Mouse (Mus musculus) forebrain, embryonic 11.5 days (tissue): ENCODE measurements around the gene Tmc3. TPM values are rescaled to one million over a fixed set of nuclear protein-coding genes. Genes with fewer than 3 reads are reported as not detected.

Experiments
- ATAC-seq: fragments of 200-750 bp; cut with Nextera tagmentation; replicated peaks from 2 replicates; pipeline ENCODE4 v1.8.0; 2017; ENCODE audit warnings: moderate TSS enrichment; ENCODE audit not compliant: low FRiP score
- DNase-seq: peaks from one replicate; pipeline ENCODE4 v3.0.0-alpha.2; 2017; ENCODE audit warnings: low spot score
- H3K27ac ChIP-seq: fragments of 300-500 bp; sonication (generic); 2 replicates; pipeline ENCODE4 v1.5.1; 2014; ENCODE audit warnings: low read depth, low read length
- H3K27me3 ChIP-seq: fragments of 300-500 bp; sonication (generic); 2 replicates; pipeline ENCODE4 v1.6.1; 2014; ENCODE audit warnings: mild to moderate bottlenecking, low read length, mixed read lengths; ENCODE audit not compliant: control insufficient read depth, insufficient read depth
- H3K36me3 ChIP-seq: fragments of 300-500 bp; sonication (generic); 2 replicates; pipeline ENCODE4 v1.6.1; 2014; ENCODE audit warnings: mild to moderate bottlenecking, low read length, moderate library complexity, mixed read lengths; ENCODE audit not compliant: control insufficient read depth, insufficient read depth
- H3K4me1 ChIP-seq: fragments of 300-500 bp; sonication (generic); replicated peaks from 2 replicates; pipeline ENCODE4 v1.6.1; 2014; ENCODE audit warnings: low read length, mixed read lengths; ENCODE audit not compliant: control insufficient read depth, insufficient read depth
- H3K4me2 ChIP-seq: fragments of 300-500 bp; sonication (generic); 2 replicates; pipeline ENCODE4 v1.6.1; 2014; ENCODE audit warnings: low read depth, mild to moderate bottlenecking, low read length, moderate library complexity, mixed read lengths; ENCODE audit not compliant: severe bottlenecking
- H3K4me3 ChIP-seq: fragments of 300-500 bp; sonication (generic); 2 replicates; pipeline ENCODE4 v1.5.1; 2014; ENCODE audit warnings: low read depth, low read length
- H3K9ac ChIP-seq: fragments of 300-500 bp; sonication (generic); 2 replicates; pipeline ENCODE4 v1.6.1; 2014; ENCODE audit warnings: low read length
- H3K9me3 ChIP-seq: fragments of 300-500 bp; sonication (generic); 2 replicates; pipeline ENCODE4 v1.6.1; 2016; ENCODE audit warnings: low read length, mixed read lengths; ENCODE audit not compliant: control insufficient read depth
- WGBS: fragments of 180-500 bp; shearing (Covaris S2); extraction: QIAGEN DNeasy Blood & Tissue Kit; methylation state at CpG from one replicate; pipeline ENCODE4 v1.1.7; 2014; 5-methylcytosine and 5-hydroxymethylcytosine counted together
- polyA plus RNA-seq: library from polyadenylated mRNA; unstranded; fragments of >200 nt; fragmentation: Nextera tagmentation; extraction: Ambion mirVana; gene quantifications from 2 replicates; pipeline ENCODE4 v1.2.1, GENCODE M21; 2014

Gene Tmc3
- polyA plus RNA-seq, 1 experiment from 2014 or later: 0.17 TPM

DNA sequence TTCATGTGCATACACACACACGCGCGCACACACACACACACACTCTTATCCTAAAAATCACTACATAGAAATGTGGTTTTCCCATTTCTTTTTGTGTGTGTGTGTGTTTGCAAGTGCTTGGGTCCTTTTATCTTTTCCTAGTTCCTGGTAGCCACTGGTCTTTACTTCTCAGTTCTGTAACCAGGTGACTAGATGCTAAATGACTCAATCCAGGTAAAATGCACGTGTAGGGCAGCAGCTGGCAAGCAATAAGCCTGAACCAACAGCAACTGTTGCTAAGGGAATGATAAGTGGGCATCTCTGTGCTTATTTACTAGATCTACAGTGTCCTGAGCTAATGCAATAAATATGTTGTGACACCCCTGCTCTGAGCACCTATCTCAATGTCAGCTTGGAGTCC, 42.6 kb downstream of the Tmc3 start:
- H3K4me1 ChIP-seq: peaks cover 4% of the 10 kb centered on the region; the same call in 1 of the 2 replicates
- H3K27ac ChIP-seq: no peak overlapping the region
- no peaks in the 10 kb centered on the region for H3K9me3 ChIP-seq
- no peaks in the 10 kb centered on the region for H3K36me3 ChIP-seq
- no peak for ATAC-seq
- H3K4me2 ChIP-seq: no peak overlapping the region
- DNase-seq: no peak
- no peaks in the 10 kb centered on the region for H3K27me3 ChIP-seq
- H3K9ac ChIP-seq: no peak overlapping the region
- no peak overlapping the region for H3K4me3 ChIP-seq
- 85% methylated on average over 4 of the region's 4 CpGs for WGBS

DNA sequence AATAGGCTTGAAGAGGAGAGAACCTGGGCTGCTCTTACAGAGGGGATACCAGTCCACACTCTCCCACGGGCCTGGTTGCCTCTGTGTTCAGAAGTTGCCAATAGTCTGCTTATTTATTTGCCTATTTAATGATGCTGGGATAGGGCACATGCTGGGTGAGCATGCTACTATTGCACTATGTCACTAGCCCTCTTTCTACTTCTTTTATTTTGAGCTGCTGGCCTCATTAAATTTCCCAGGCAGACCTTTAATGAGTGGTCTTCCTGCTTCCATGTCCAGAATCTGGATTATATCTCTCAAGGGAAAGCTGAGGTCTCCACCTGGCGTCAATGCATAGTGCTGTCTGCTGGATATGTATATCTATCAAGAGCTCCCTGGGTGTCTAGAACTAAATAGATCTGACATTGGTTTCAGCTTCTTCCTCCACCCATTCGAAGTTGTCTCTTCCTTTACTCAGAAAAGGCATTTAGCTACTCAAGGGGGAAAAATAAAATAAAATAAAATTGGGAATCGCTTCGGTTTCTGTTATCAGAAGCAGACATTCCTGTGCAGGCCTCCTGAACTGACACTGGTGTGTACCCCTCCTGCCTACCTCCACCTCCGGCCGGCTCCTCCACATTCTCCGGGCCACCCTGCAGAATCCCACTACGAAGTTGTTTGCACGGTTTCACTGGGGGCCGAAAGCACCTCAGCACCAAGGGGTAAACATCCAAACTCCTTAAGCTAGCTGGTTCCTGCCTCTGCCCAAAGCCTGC, 46.5 kb downstream of the Tmc3 start:
- ATAC-seq: peak; percentile 25; the same call in 1 of the 2 replicates
- peak overlapping the region; percentile 39 for H3K4me3 ChIP-seq
- H3K27me3 ChIP-seq: no peaks in the 10 kb centered on the region
- 16% methylated on average over 11 of the region's 11 CpGs for WGBS
- H3K9me3 ChIP-seq: no peaks in the 10 kb centered on the region
- H3K4me1 ChIP-seq: peaks cover 4% of the 10 kb centered on the region; the same call in 1 of the 2 replicates
- DNase-seq: no peak
- H3K36me3 ChIP-seq: no peaks in the 10 kb centered on the region
- H3K9ac ChIP-seq: peak overlapping the region; percentile 53
- H3K4me2 ChIP-seq: peak overlapping the region; percentile 75
- no peak overlapping the region for H3K27ac ChIP-seq

DNA sequence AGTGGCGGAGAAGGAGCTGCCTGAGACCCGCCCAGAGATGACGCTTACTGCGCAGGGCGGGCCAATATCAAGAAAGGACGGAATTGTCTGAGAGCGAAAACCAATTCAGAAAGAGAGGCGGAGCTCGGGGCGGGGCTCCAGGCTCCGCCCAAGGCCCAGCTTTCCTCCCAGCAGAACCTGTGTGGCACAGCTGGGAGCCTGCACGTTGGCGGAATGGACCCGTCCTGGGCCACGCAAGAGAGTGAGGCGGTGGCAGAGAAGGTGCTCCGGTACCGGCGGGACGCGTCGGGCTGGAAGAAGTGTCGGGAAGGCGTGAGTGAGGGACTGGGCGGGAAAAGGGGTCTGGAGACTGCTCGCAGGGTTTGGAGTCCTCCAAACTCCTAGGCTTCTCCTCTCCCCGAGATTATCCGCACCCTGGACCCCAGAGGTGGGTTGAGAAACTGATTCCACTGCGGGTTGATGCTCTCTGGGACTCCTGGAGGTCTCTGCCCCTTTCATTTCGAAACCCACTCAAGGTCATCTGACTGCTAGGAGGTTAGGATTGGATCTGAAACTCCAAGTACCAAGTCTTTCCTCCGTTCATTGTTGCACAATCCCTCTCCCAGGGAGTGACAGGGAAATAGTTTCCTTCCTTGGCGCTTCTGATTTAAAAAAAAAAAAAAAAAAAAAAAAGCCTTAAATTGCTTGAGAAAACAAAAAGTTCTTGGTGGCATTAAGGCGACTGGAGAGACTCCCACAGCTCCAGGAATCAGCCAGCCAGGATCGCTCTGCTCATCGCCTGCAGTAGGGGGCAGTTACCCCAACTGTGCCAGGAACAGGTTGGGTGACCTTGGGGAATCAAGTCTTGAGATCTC, 47.3 kb downstream of the Tmc3 start, which contains the start of gene Stard5:
TSS of gene Stard5 (plus strand) at position 132 of the 854 bp plus-strand sequence.
- no peak within 1 kb of the TSS; the same call in 1 of the 2 replicates for H3K27ac ChIP-seq
- ATAC-seq (peak; percentile 98), DNase-seq (peak; percentile 92)
- H3K9ac ChIP-seq: peak within 1 kb of the TSS; percentile 53
- under 1% methylated on average over 35 of the region's 35 CpGs for WGBS
- no peaks in the 10 kb centered on the region for H3K36me3 ChIP-seq
- no peaks in the 10 kb centered on the region for H3K27me3 ChIP-seq
- H3K4me3 ChIP-seq: peak within 1 kb of the TSS; percentile 39
- H3K4me1 ChIP-seq: peaks cover 4% of the 10 kb centered on the region; the same call in 1 of the 2 replicates
- H3K4me2 ChIP-seq: peak within 1 kb of the TSS; percentile 75
- H3K9me3 ChIP-seq: no peaks in the 10 kb centered on the region

DNA sequence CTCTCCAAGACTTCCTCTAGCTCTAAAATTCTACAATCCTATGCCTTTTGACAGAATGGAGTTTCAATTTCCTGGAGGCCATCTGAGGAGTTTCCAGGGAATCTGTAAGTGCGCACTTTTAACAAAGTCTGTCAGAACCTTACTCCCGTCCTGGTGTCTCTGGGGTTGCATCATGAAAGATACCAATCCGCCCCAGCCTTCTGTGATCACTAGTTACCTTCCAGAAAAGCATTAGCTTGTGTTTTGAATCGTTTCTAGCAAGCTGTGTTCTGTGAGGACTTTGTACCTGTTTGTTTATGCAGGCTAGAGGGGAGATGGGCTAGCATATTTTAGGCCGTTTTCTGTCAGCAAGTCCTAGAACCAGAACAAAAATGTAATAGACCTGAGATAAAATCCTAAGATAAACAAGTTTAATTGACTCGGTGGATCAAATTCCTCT, 48.0 kb downstream of the Tmc3 start:
- Histone ChIP-seq H3K4me2 (peak overlapping the region; percentile 75), H3K9me3 (no peaks in the 10 kb centered on the region), H3K4me1 (peaks cover 4% of the 10 kb centered on the region; the same call in 1 of the 2 replicates), H3K4me3 (peak overlapping the region; percentile 39), H3K27me3 (no peaks in the 10 kb centered on the region), H3K36me3 (no peaks in the 10 kb centered on the region), H3K9ac (peak overlapping the region; percentile 53; the same call in 1 of the 2 replicates), H3K27ac (no peak overlapping the region; the same call in 1 of the 2 replicates)
- ATAC-seq (no peak), DNase-seq (no peak)
- WGBS: 58% methylated on average over 6 of the region's 6 CpGs

DNA sequence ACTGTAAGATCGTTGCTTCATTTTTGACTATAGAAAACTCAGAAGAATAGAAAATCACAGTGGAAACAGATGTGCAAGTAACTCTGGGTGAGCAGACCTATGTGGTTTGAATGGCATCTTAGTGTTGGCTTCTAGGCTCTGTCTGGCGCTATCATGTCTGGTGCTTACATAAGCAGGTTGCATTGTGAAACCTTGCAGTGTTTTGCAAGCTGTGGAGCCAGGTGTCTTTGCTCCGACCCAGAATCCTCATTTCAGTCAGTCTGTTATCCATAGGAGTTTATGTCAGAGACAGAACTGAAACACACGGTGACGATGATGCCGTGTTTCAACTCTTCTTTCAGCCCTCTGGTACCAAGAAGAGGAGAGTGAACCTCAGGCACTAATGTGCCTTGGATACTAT, 49.1 kb downstream of the Tmc3 start:
- peaks cover 4% of the 10 kb centered on the region; the same call in 1 of the 2 replicates for H3K4me1 ChIP-seq
- H3K27ac ChIP-seq: no peak overlapping the region

DNA sequence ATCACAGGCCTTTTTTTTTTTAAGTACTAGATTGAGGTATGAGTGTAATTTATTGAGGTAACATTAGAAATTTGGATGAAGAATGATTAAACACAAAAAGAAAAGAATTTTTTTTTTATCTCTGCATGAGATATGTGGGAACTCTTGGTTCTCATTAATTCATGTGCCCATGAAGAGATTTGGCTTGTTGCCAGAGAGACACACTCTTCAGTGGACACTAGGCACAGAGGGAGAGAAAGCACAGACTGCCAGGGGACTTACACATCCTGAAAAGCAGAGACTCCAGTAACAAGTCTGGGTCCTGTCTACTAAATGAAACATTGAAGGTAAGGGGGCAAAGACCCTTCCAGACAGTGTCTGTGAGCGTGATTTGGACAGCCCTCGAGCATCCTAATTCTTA, 51.0 kb downstream of the Tmc3 start:
- Histone ChIP-seq H3K4me2 (no peak overlapping the region), H3K27me3 (no peaks in the 10 kb centered on the region), H3K36me3 (no peaks in the 10 kb centered on the region; the same call in 1 of the 2 replicates), H3K27ac (no peak overlapping the region), H3K4me1 (peaks cover 4% of the 10 kb centered on the region; the same call in 1 of the 2 replicates), H3K9me3 (no peaks in the 10 kb centered on the region), H3K4me3 (no peak overlapping the region), H3K9ac (no peak overlapping the region)
- no peak for ATAC-seq
- no peak for DNase-seq
- 89% methylated on average over 2 of the region's 2 CpGs for WGBS

More for the DNA sequence above, 49.1 kb downstream of the Tmc3 start:
- 90% methylated on average over 6 of the region's 6 CpGs for WGBS
- Histone ChIP-seq H3K9ac (no peak overlapping the region), H3K4me3 (no peak overlapping the region), H3K27me3 (no peaks in the 10 kb centered on the region), H3K36me3 (no peaks in the 10 kb centered on the region; the same call in 1 of the 2 replicates), H3K4me2 (no peak overlapping the region), H3K9me3 (no peaks in the 10 kb centered on the region)
- DNase-seq (no peak), ATAC-seq (no peak)

DNA sequence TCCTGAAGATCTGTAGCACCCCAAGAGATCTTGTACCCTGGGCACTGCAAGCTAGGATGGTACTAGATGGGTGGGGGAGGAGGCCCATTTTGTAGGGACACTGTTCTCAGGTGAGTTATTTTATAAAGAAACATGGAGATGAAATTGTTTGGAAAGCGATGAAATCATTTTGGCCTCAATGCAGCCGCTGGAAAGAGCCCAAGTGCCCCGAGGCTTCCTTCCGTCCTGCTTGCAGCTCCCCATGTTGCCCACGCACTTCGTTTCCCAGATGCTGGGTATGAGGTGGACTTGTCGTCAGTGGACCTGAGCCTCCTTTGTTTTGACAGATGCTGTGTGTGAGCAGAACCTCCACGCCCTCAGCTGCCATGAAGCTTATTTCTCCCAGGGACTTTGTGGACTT, 51.7 kb downstream of the Tmc3 start:
- H3K36me3 ChIP-seq: no peaks in the 10 kb centered on the region; the same call in 1 of the 2 replicates
- no peaks in the 10 kb centered on the region; the same call in 1 of the 2 replicates for H3K4me1 ChIP-seq
- H3K9ac ChIP-seq: no peak overlapping the region
- no peak overlapping the region for H3K27ac ChIP-seq
- no peaks in the 10 kb centered on the region for H3K27me3 ChIP-seq
- no peaks in the 10 kb centered on the region for H3K9me3 ChIP-seq
- DNase-seq (no peak), ATAC-seq (no peak)
- no peak overlapping the region for H3K4me2 ChIP-seq
- H3K4me3 ChIP-seq: no peak overlapping the region
- WGBS: 94% methylated on average over 8 of the region's 8 CpGs

DNA sequence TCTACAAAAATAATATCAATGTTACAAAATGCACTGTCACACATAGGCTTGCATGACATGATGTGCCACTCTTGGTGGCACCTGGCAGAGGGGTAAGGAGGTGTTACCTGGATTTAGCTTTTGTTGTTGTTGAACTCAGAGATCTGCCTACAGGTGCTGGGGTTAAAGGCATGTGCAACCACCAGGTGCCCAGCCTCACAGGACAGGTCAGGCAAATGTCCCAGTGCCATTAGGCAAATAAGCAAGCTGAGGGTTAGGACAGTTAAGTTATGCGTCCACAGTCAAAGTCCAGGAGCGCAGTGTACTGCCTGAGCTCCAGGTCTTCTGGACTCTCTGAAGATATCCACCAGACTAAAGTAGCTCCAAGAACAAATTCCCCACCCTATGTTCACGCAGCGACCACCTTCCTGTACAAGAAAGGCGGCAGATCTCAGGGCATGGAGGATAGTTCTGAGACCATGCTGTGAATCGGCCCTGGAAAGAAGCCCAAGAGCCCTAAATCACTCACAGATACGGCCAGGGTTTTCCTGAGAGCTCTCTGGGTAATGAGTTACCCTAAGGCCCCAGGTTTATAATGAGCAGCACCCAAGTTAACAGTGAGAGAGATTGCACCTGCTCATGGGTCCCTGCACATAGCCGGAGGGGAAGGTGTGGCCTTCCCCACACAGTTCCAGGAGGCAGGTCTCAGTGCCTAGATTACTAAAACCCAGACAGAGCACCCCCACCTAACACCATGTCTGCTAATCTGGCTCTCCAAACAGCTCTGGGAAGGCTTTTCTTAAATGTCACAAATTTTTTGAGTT, 53.3 kb downstream of the Tmc3 start:
- Histone ChIP-seq H3K27me3 (no peaks in the 10 kb centered on the region), H3K9ac (no peak overlapping the region), H3K4me2 (no peak overlapping the region), H3K9me3 (no peaks in the 10 kb centered on the region), H3K4me3 (no peak overlapping the region), H3K27ac (no peak overlapping the region), H3K4me1 (no peaks in the 10 kb centered on the region), H3K36me3 (no peaks in the 10 kb centered on the region; the same call in 1 of the 2 replicates)
- no peak for ATAC-seq
- WGBS: 92% methylated on average over 8 of the region's 8 CpGs
- DNase-seq: no peak
